Mouse (Mus musculus): ENCODE measurements around the gene Slc1a2.

DNA sequence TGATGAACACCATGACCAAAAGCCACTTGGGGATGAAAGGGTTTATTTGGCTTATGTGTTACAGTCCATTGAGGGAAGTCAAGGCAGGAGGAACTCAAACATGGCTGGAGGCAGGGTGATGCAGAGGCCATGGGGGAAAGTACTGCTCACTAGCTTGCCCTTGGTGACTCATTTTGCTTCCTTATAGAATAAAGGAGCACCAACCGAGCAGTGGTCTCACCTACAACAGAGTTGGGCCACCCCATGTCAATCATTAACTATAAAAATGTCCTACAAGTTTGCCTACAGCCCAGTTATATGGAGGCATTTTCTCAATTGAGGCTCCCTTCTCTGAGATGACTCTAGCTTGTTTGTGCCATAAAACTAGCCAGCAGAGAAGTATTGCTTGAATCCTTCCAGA, 169.4 kb downstream of the Slc1a2 start:
- TF ChIP-seq POLR2A (IDR thresholded peaks at IDR 0.05; ENCODE audit: extremely low read depth, insufficient read depth, low read length) (no peak), CTCF (IDR thresholded peaks at IDR 0.05; ENCODE audit: low read depth, low read length) (no peak)

Measured in liver, adult 2 months (tissue).